Mouse (Mus musculus) limb, embryonic 14.5 days (tissue): ENCODE results near the gene Sbf2. TPM values are rescaled to one million over a fixed set of nuclear protein-coding genes. Genes with fewer than 3 reads are reported as not detected.

Source experiments
- ATAC-seq: fragments of 200-750 bp; cut with Nextera tagmentation; 2 replicates; pipeline ENCODE4 v1.8.0; 2017; ENCODE audit warnings: low read depth, moderate number of reproducible peaks, moderate TSS enrichment; ENCODE audit not compliant: low FRiP score
- DNase-seq: peaks from one replicate; pipeline ENCODE4 v3.0.0-alpha.2; 2015; ENCODE audit warnings: low spot score
- H3K27ac ChIP-seq: fragments of 300-500 bp; sonication (generic); replicated peaks from 2 replicates; pipeline ENCODE4 v1.5.1; 2014; ENCODE audit warnings: low read depth, mild to moderate bottlenecking, low read length, moderate library complexity, mixed read lengths
- H3K27me3 ChIP-seq: fragments of 300-500 bp; sonication (generic); 2 replicates; pipeline ENCODE4 v1.6.1; 2014; ENCODE audit warnings: low read length, mixed read lengths; ENCODE audit not compliant: control insufficient read depth, insufficient read depth
- H3K36me3 ChIP-seq: fragments of 300-500 bp; sonication (generic); 2 replicates; pipeline ENCODE4 v1.6.1; 2014; ENCODE audit warnings: mild to moderate bottlenecking, low read length, moderate library complexity, mixed read lengths; ENCODE audit not compliant: control insufficient read depth, insufficient read depth
- H3K4me1 ChIP-seq: fragments of 300-500 bp; sonication (generic); 2 replicates; pipeline ENCODE4 v1.6.1; 2014; ENCODE audit warnings: antibody characterized with exemption, low read length, mixed read lengths; ENCODE audit not compliant: control insufficient read depth, insufficient read depth
- H3K4me2 ChIP-seq: fragments of 300-500 bp; sonication (generic); replicated peaks from 2 replicates; pipeline ENCODE4 v1.6.1; 2014; ENCODE audit warnings: low read depth, mild to moderate bottlenecking, low read length, moderate library complexity; ENCODE audit not compliant: severe bottlenecking
- H3K4me3 ChIP-seq: fragments of 300-500 bp; sonication (generic); replicated peaks from 2 replicates; pipeline ENCODE4 v1.5.1; 2014; ENCODE audit warnings: low read length
- H3K9ac ChIP-seq: fragments of 300-500 bp; sonication (generic); 2 replicates; pipeline ENCODE4 v1.6.1; 2014; ENCODE audit warnings: mild to moderate bottlenecking, low read depth, low read length, moderate library complexity; ENCODE audit not compliant: severe bottlenecking
- H3K9me3 ChIP-seq: fragments of 300-500 bp; sonication (generic); 2 replicates; pipeline ENCODE4 v1.6.1; 2016; ENCODE audit warnings: low read length; ENCODE audit not compliant: control insufficient read depth
- POLR2A ChIP-seq: fragments of 200-500 bp; IDR thresholded peaks from 2 replicates; pipeline ENCODE4 v1.8.0; 2012; ENCODE audit warnings: inconsistent platforms, mild to moderate bottlenecking, moderate library complexity, borderline replicate concordance; ENCODE audit not compliant: insufficient read depth, insufficient read length; ENCODE audit errors: extremely low read depth
- WGBS: fragments of 180-500 bp; shearing (Covaris S2); extraction: QIAGEN DNeasy Blood & Tissue Kit; methylation state at CpG from one replicate; pipeline ENCODE4 v1.1.7; 2014; 5-methylcytosine and 5-hydroxymethylcytosine counted together
- polyA plus RNA-seq, 2 experiments: library from polyadenylated mRNA; depleted of rRNA in 1 of 2; stranded (reverse) in 1 of 2; unstranded in 1 of 2; fragments of >200 nt; fragmentation: Nextera tagmentation in 1 of 2; extraction: Ambion mirVana in 1 of 2; gene quantifications; 2 replicates each; pipeline versions ENCODE4 v1.2.1 to v1.2.3; 2012 to 2014

Sbf2 gene
- polyA plus RNA-seq, 2 experiments = 24.7 TPM

DNA sequence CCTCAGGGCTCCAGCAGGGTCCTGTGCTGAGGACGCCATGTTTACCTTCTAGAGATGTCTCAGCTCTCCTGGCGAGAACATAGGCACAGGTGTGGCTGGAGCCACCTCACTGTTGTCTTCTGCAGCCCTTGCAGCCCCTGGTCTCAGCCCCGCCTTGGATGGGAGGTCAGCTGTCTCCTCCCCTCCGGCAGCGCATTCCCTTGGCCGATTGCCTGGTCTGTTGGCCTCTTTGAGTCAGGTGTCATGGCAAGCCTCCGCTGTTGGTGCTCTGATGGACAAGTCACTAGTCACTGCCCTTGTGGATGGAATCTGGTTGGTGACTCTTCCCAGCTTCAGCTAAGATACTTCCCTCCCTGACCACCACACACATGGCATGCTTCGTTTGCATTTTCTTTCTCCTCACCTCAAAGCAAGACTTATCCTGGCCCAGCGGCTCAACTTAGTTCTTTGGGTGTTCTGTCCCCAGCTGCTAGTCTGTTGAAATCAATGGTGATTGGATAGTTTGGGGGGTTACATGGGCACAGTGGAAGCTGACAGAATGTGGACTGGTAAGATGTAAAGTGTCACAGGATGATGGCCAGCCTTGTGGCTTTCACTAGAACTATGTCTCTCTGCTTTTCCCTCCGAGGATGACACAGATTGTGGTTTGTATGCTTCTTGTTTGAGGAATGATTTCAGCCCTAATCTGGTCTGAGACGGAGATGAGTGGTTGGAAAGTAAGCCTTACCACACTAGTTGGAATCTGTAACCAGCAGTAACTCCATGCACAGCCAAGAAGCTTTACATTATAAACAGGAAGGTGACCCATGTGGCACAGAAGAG is 333.1 kb downstream of the Sbf2 start:
- H3K9ac ChIP-seq = no peak overlapping the region
- no peak for ATAC-seq
- no peak overlapping the region for H3K4me3 ChIP-seq
- H3K9me3 ChIP-seq = no peaks in the 10 kb centered on the region
- H3K27me3 ChIP-seq = no peaks in the 10 kb centered on the region
- H3K4me1 ChIP-seq = no peaks in the 10 kb centered on the region
- WGBS = 88% methylated on average over 11 of the region's 11 CpGs
- no peak overlapping the region for H3K27ac ChIP-seq
- H3K4me2 ChIP-seq = no peak overlapping the region
- peaks cover 47% of the 10 kb centered on the region for H3K36me3 ChIP-seq
- no peak for TF ChIP-seq POLR2A
- no peak for DNase-seq

- peaks cover 71% of the 10 kb centered on the region for H3K36me3 ChIP-seq
Measured at GRCm38 (mm10) chr7:110279183-110279582, 335.5 kb downstream of the Sbf2 start.

GRCm38 (mm10) chr7:110277734-110278245 is 336.9 kb downstream of the Sbf2 start:
- Histone ChIP-seq H3K9ac (no peak overlapping the region), H3K27me3 (no peaks in the 10 kb centered on the region), H3K36me3 (peaks cover 77% of the 10 kb centered on the region), H3K27ac (no peak overlapping the region), H3K4me3 (no peak overlapping the region), H3K4me1 (no peaks in the 10 kb centered on the region), H3K9me3 (no peaks in the 10 kb centered on the region), H3K4me2 (no peak overlapping the region)
- ATAC-seq (no peak), DNase-seq (no peak)
- no peak for TF ChIP-seq POLR2A
- WGBS = 97% methylated on average over 5 of the region's 5 CpGs

More at GRCm38 (mm10) chr7:110279183-110279582, 335.5 kb downstream of the Sbf2 start:
- Histone ChIP-seq H3K27me3 (no peaks in the 10 kb centered on the region), H3K4me2 (no peak overlapping the region), H3K9ac (no peak overlapping the region), H3K27ac (no peak overlapping the region), H3K4me3 (no peak overlapping the region), H3K9me3 (no peaks in the 10 kb centered on the region), H3K4me1 (no peaks in the 10 kb centered on the region)
- whole genome bisulfite sequencing = 92% methylated on average over 4 of the region's 4 CpGs
- ATAC-seq (no peak), DNase-seq (no peak)
- no peak for TF ChIP-seq POLR2A

GRCm38 (mm10) chr7:110272434-110272833 is 342.3 kb downstream of the Sbf2 start:
- no peak overlapping the region for H3K27ac ChIP-seq
- H3K27me3 ChIP-seq = no peaks in the 10 kb centered on the region
- H3K4me1 ChIP-seq = no peaks in the 10 kb centered on the region
- peaks cover 69% of the 10 kb centered on the region for H3K36me3 ChIP-seq
- H3K4me3 ChIP-seq = no peak overlapping the region
- no peak overlapping the region for H3K9ac ChIP-seq
- H3K4me2 ChIP-seq = no peak overlapping the region
- no peaks in the 10 kb centered on the region for H3K9me3 ChIP-seq
- no peak for TF ChIP-seq POLR2A
- ATAC-seq (no peak), DNase-seq (no peak)
- 82% methylated on average over 4 of the region's 4 CpGs for WGBS

- DNase-seq (no peak), ATAC-seq (no peak)
- WGBS = 80% methylated on average over 9 of the region's 9 CpGs
- no peak overlapping the region for H3K9ac ChIP-seq
- H3K27ac ChIP-seq = no peak overlapping the region
- no peaks in the 10 kb centered on the region for H3K27me3 ChIP-seq
- H3K4me3 ChIP-seq = no peak overlapping the region
- peaks cover 69% of the 10 kb centered on the region for H3K36me3 ChIP-seq
- no peak overlapping the region for H3K4me2 ChIP-seq
- no peaks in the 10 kb centered on the region for H3K4me1 ChIP-seq
- no peak for TF ChIP-seq POLR2A
- no peaks in the 10 kb centered on the region for H3K9me3 ChIP-seq
Measured at GRCm38 (mm10) chr7:110271814-110272213, 342.9 kb downstream of the Sbf2 start.
